Mouse (Mus musculus) ovary, postnatal 14 days (tissue): ENCODE results near the gene Zmym3.

Source experiments
- DNase-seq: peaks from one replicate; pipeline ENCODE4 v3.0.0; 2022; ENCODE audit warnings: low spot score

Gene Zmym3

GRCm38 (mm10) chrX:101420700-101421095 lies at the start of gene Zmym3:
Gene Zmym3, minus strand, starts transcription at chrX:101420849.
- DNase-seq = no peak

DNA sequence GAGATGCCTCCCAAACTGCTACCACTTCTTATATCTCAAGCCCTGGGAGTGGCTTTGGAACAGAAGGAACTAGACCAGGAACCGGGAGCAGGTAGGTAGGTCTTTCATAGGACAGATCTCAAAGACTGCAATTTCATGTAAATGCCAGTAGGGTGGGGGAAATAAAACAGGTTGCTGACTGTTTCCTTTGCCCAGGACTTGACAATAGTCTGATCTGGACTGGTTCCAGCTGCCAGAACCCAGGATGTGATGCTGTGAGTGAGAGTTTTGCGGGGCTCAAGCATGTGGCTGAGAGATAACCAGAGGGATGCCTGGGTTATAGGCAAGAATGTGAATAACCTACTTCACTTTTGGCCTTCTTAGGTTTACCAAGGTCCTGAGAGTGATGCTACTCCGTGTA lies 30.9 kb upstream of the Zmym3 start:
- DNase-seq = no peak

DNA sequence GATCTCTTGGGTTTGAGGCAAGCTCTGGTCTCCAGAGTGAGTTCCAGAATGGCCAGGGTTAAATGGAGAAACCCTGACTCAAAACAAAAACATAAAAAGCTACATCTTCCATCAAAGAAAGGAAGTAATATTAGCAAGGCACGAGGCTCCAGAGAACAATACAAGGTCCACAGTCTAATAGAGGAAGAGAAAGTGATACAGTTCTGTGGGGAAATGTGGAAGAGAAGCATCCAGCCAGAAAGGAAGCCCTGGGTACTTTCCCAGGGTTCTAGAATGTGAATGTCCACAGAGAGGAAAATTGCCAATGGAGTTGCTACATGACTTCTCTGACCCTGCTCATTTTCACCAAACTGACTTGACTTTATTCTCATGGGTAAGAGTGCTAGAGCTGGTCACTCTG lies 30.5 kb upstream of the Zmym3 start:
- no peak for DNase-seq

GRCm38 (mm10) chrX:101448886-101449475 lies 28.3 kb upstream of the Zmym3 start, which contains the start of gene Itgb1bp2:
Gene Itgb1bp2, plus strand, starts transcription at chrX:101449088.
- no peak for DNase-seq

- no peak for DNase-seq
These were observed 9.3 kb upstream of the Zmym3 start for GRCm38 (mm10) chrX:101429976-101430375.

GRCm38 (mm10) chrX:101429142-101429949 lies 8.7 kb upstream of the Zmym3 start, which contains the start of gene Nono:
Gene Nono, plus strand, starts transcription at chrX:101429318.
- DNase-seq = peak; percentile 54

DNA sequence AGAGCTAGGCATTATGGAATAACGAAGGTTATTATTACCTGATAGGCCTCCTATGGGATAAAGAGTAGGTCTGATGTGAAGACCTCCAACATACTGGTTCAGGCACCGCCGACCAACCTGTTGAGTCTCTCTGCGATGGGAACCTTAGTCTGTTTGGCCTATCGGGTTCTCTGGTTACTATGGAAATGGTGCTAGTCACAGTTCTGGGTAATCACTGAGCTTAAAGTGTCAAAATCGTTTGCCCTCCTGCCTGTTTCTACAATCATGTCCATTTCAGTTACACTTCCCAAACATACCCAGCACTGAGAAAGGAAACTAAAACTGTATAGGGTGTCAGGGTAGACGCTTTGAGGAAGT lies 8.1 kb upstream of the Zmym3 start:
- no peak for DNase-seq

GRCm38 (mm10) chrX:101427774-101428173 lies 7.1 kb upstream of the Zmym3 start:
- no peak for DNase-seq

GRCm38 (mm10) chrX:101423462-101423861 lies 2.8 kb upstream of the Zmym3 start:
- no peak for DNase-seq

- DNase-seq = peak; percentile 75
These were observed 637 bp downstream of the Zmym3 start for GRCm38 (mm10) chrX:101419725-101420699.

DNA sequence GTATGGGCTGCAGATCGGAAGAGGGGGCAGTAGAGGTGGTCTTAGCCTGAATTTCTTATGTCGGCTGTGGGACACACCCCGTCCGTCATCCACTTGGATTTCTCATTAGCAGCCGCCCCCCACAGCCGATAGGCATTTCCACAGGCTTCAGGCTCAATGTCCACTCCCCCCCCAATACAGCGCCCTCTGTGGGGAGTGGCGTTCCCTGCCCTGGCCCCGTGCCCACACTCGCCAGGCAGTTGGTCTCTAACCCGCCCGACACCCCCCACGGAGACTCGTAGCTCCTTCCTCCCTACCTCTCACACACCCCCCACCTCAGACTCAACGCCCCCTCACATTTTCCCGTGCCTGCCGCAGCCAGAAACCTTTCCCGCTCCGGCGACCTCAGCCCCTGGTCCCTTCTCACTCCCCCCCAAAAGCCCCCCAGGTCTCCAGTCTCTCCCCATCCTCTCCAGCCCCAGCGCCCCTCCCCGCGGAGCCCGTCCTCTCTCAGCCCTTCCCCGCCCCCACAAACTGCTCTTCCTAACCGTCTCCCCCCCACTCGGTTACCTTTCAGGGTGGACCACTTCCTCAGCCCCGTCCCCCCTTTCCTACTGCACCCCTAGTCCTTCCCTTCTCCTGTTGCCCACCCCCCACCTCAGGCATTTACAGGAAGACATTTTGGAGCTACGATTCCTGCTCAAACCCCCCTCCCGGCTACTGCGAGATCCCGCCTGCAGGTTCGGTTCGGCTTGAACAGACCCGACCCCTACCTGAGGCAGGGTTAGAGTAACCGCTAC lies 1.5 kb downstream of the Zmym3 start:
- peak; percentile 46 for DNase-seq

DNA sequence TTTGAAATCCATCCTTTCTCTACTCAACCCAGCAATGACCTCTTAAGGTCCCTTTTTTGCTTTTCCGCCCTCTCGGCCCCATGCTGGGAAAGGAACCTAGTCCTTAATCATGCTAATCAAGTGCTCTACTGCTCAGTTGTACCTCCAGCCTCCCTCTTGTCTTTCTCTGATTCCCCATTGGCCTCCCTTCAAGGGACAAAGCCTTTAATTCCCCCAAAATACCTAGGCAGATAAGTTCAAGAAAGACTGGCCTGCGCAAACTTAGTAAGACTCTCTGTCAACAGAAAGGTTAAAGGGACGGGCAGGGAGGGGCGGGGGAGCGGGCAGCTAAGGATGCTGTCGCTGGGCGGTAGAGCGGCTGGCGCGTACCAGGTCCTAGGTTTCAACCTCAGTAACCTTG lies 24.2 kb downstream of the Zmym3 start:
- DNase-seq = no peak

GRCm38 (mm10) chrX:101394341-101394740 lies 26.3 kb downstream of the Zmym3 start:
- DNase-seq = no peak

- DNase-seq = no peak
These were observed 31.6 kb downstream of the Zmym3 start for GRCm38 (mm10) chrX:101388866-101389537.

GRCm38 (mm10) chrX:101386222-101386621 lies 34.4 kb downstream of the Zmym3 start:
- no peak for DNase-seq

DNA sequence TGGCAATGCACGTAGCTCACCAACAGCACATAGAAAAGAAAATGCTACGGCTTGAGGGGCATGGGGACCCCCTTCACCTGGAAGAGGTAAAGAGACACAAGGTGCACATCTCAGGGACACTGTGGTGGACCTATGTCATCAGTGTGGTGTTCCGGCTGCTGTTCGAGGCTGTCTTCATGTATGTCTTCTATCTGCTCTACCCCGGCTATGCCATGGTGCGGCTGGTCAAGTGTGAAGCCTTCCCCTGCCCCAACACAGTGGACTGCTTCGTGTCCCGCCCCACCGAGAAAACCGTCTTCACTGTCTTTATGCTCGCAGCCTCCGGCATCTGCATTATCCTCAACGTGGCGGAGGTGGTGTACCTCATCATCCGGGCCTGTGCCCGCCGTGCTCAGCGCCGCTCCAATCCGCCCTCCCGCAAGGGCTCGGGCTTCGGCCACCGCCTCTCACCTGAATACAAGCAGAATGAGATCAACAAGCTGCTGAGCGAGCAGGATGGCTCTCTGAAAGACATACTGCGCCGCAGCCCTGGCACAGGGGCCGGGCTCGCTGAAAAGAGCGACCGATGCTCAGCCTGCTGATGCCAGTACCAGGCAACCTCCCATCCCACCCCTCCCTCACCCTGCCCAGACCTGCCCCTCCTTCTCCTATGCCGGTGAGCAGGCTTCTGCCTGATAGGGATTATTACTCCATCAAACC lies 36.1 kb downstream of the Zmym3 start:
- DNase-seq = no peak

DNA sequence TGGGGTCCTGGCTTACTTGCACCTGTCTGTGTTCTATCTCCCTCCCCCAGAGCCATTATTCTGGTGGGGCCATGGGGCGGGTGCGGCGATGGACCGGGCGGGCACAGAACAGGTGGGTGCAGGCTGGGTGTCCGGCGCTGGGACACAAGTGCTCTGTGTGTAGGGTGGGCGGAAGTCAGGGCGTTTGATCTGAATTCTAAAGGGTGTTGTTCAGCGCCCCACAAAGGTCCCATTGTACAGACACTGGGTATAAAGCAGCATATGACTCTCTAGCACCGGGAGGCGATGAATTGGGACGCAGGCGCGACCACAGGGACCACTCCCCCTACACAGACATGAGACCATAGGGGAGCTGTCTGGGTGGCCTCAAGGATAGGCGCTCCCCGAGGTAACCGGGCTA lies 37.2 kb downstream of the Zmym3 start:
- DNase-seq = no peak

- DNase-seq = no peak
These were observed 40.9 kb downstream of the Zmym3 start for GRCm38 (mm10) chrX:101379744-101380143.

- DNase-seq = no peak
These were observed 43.6 kb downstream of the Zmym3 start for GRCm38 (mm10) chrX:101377076-101377475.

- DNase-seq = no peak
These were observed 44.3 kb downstream of the Zmym3 start, which contains the start of gene Gjb1 for GRCm38 (mm10) chrX:101376190-101376968. Gene Gjb1, plus strand, starts transcription at chrX:101376378.
